Mouse (Mus musculus): ENCODE data around the gene Slc12a4.

Slc12a4 gene

DNA sequence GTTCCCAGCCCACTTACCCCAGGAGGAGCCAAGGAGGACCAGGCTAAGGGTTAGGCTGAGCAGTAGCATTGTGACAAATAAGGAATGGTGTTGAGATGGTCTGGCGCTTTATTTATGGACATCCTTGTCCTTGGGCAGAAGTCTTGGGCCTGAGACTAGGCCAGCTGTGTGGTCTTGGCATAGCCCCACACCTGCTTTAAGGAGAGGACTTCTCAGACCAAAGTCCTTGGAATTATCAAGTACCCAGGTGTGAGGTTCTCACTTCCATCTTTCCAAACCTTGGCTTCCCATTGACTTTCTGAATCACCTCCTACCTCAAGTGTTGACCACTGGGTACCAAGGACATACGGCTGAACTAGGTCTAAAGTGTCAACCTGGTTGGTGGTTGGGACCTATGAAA, 32.1 kb downstream of the Slc12a4 start, which contains the start of gene Ctrl:
Ctrl (minus strand) TSS at position 101 of the 400 bp plus-strand sequence.
- DNase-seq (ENCODE audit: low read depth, low spot score): no peak

DNA sequence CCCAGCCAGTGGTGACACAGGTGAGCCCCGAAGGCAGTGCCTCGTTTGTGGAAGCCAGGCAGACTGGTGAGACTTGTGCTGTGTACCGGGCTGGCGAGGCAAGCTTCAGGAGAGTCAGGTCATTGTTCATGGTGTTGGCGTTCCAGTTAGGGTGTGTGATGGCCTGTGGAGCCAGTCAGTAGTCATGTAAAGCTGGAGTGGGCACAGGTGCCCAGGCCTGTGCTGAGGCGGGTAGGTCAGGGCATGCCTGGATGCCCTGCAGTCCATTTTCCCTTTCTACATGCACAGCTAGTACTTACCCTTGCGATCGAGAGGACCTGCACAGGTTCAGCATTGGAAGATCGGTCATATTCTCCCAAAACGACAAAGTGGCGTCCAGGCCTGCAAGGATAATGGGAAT, 33.4 kb downstream of the Slc12a4 start:
- no peak for DNase-seq (ENCODE audit: low read depth, low spot score)

GRCm38 (mm10) chr8:105931271-105931670, 34.6 kb downstream of the Slc12a4 start:
- no peak for DNase-seq (ENCODE audit: low read depth, low spot score)

GRCm38 (mm10) chr8:105930602-105931001, 35.3 kb downstream of the Slc12a4 start:
- DNase-seq (ENCODE audit: low read depth, low spot score): peak; percentile 55

- DNase-seq (ENCODE audit: low read depth, low spot score): no peak
These were observed 40.8 kb downstream of the Slc12a4 start for GRCm38 (mm10) chr8:105925123-105925522.

- DNase-seq (ENCODE audit: low read depth, low spot score): no peak
These were observed 46.5 kb downstream of the Slc12a4 start for GRCm38 (mm10) chr8:105919390-105919789.

GRCm38 (mm10) chr8:105900941-105901616, 64.8 kb downstream of the Slc12a4 start:
- no peak for DNase-seq (ENCODE audit: low read depth, low spot score)

- DNase-seq (ENCODE audit: low read depth, low spot score): peak; percentile 88
These were observed 65.5 kb downstream of the Slc12a4 start, which contains the start of gene Pskh1 for GRCm38 (mm10) chr8:105900180-105900940. Pskh1 (plus strand) TSS chr8:105900441.

GRCm38 (mm10) chr8:105897801-105898480, 68.0 kb downstream of the Slc12a4 start:
- DNase-seq (ENCODE audit: low read depth, low spot score): peak; percentile 72

Data from retina, adult 2 months (tissue).